Mouse (Mus musculus): ENCODE measurements around the gene Bsg.

DNA sequence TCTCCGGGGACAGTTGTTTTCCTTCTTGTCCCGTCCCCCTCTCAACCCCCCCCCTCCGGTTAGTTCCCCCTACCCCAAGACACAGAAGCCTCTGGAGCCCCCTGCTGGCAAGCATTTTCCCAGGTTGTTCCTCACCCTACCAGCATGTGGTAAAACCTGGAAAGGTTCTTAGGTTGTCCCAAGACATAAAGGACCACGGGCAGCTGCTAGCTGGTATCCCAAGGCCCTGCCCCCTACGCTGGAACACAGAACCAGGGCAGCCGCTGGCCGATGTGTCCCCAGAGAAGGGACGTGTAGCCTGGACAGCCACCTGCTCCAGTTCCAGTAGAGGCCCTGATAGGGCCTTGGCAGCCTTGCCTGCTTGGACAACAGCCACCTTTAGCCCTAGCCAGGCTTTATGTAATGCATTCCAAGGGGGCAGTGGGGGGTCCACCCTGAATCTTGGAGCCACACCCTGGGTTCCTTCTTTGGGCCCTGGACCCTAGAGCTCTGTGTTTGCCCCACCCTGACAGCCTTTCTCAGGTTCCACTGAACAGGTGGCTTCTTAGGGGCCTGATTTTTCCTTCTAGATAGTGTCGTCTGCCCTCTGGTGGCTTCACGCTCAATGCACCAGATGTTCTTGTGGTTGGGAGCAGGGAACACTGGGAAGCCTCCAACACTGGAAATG is 21.2 kb upstream of the Bsg start:
- TF ChIP-seq CTCF (IDR thresholded peaks at IDR 0.05; ENCODE audit: low read depth, low read length) (no peak; the same call in 1 of the 2 replicates), GATA1 (IDR thresholded peaks at IDR 0.05; ENCODE audit: borderline replicate concordance, low read length) (no peak), TAL1 (conservative IDR thresholded peaks at IDR 0.05; ENCODE audit: low read depth, low read length) (no peak)
